Mouse (Mus musculus) intestine, embryonic 15.5 days (tissue): ENCODE data around the gene Dclre1c. TPM values are rescaled to one million over a fixed set of nuclear protein-coding genes. Genes with fewer than 3 reads are reported as not detected.
A peak's percentile ranks its signal among the peaks of the same experiment; 100 is the strongest.

Experiments used
- ATAC-seq: fragments of 200-750 bp; cut with Nextera tagmentation; 2 replicates; pipeline ENCODE4 v1.8.0; 2017; ENCODE audit warnings: moderate TSS enrichment, moderate library complexity
- H3K27ac ChIP-seq: fragments of 300-500 bp; sonication (generic); 2 replicates; pipeline ENCODE4 v1.5.1; 2015; ENCODE audit warnings: mild to moderate bottlenecking, inconsistent platforms
- H3K27me3 ChIP-seq: fragments of 300-500 bp; sonication (generic); replicated peaks from 2 replicates; pipeline ENCODE4 v1.6.1; 2015; ENCODE audit warnings: inconsistent platforms
- H3K36me3 ChIP-seq: fragments of 300-500 bp; sonication (generic); 2 replicates; pipeline ENCODE4 v1.6.1; 2015; ENCODE audit warnings: inconsistent platforms
- H3K4me1 ChIP-seq: fragments of 300-500 bp; sonication (generic); replicated peaks from 2 replicates; pipeline ENCODE4 v1.6.1; 2015; ENCODE audit warnings: inconsistent platforms
- H3K4me2 ChIP-seq: fragments of 300-500 bp; sonication (generic); replicated peaks from 2 replicates; pipeline ENCODE4 v1.6.1; 2015; ENCODE audit warnings: mild to moderate bottlenecking, inconsistent platforms
- H3K4me3 ChIP-seq: fragments of 300-500 bp; sonication (generic); replicated peaks from 2 replicates; pipeline ENCODE4 v1.5.1; 2015; ENCODE audit warnings: inconsistent platforms
- H3K9ac ChIP-seq: fragments of 300-500 bp; sonication (generic); 2 replicates; pipeline ENCODE4 v1.6.1; 2015; ENCODE audit warnings: inconsistent platforms
- H3K9me3 ChIP-seq: fragments of 300-500 bp; sonication (generic); 2 replicates; pipeline ENCODE4 v1.6.1; 2016; ENCODE audit warnings: inconsistent platforms
- WGBS: fragments of 180-500 bp; shearing (Covaris S2); methylation state at CpG from one replicate; pipeline ENCODE4 v1.1.7; 2015; 5-methylcytosine and 5-hydroxymethylcytosine counted together
- polyA plus RNA-seq: library from polyadenylated mRNA; unstranded; fragments of >200 nt; fragmentation: Nextera tagmentation; extraction: Ambion mirVana; gene quantifications from 2 replicates; pipeline ENCODE4 v1.2.1, GENCODE M21; 2015

Gene Dclre1c
- polyA plus RNA-seq, 1 experiment from 2014 or later, result 6.2 TPM

DNA sequence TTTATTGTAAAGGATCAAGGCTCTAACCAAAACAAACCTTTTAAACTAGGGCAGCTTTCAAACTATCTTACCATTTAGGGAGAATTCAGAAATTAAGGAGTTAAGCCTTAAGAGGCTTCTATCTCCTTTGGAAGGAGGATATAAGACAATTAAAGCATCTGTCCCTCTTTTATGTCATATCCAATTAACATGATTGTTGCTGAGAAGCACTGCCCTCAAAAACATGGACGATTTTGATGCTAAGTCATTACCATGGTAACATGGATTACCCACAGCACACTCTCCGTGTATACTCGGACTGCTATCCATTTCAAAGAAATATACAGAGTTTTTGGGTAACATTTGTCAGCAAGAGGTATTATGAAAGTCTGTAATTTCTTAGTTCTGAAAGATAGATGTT, 65.9 kb downstream of the Dclre1c start:
- Histone ChIP-seq H3K27ac (no peak overlapping the region), H3K9me3 (no peaks in the 10 kb centered on the region), H3K36me3 (peaks cover 18% of the 10 kb centered on the region), H3K4me3 (no peak overlapping the region), H3K27me3 (no peaks in the 10 kb centered on the region), H3K4me1 (no peaks in the 10 kb centered on the region), H3K9ac (no peak overlapping the region), H3K4me2 (no peak overlapping the region)
- 92% methylated on average over 3 of the region's 3 CpGs for WGBS
- no peak for ATAC-seq

- no peak overlapping the region for H3K4me2 ChIP-seq
- H3K9ac ChIP-seq, result no peak overlapping the region
- no peak overlapping the region for H3K27ac ChIP-seq
- no peaks in the 10 kb centered on the region for H3K4me1 ChIP-seq
- peaks cover 33% of the 10 kb centered on the region for H3K36me3 ChIP-seq
- H3K9me3 ChIP-seq, result no peaks in the 10 kb centered on the region
- no peaks in the 10 kb centered on the region for H3K27me3 ChIP-seq
- 87% methylated on average over 3 of the region's 3 CpGs for WGBS
- ATAC-seq, result no peak
- H3K4me3 ChIP-seq, result no peak overlapping the region
Observed at GRCm38 (mm10) chr2:3493833-3494409, 70.0 kb downstream of the Dclre1c start.

- no peak overlapping the region for H3K4me3 ChIP-seq
Observed at GRCm38 (mm10) chr2:3499543-3499942, 75.6 kb downstream of the Dclre1c start.

GRCm38 (mm10) chr2:3500886-3501285, 77.0 kb downstream of the Dclre1c start:
- Histone ChIP-seq H3K27me3 (no peaks in the 10 kb centered on the region), H3K9me3 (no peaks in the 10 kb centered on the region), H3K4me3 (no peak overlapping the region), H3K27ac (no peak overlapping the region), H3K36me3 (peaks cover 24% of the 10 kb centered on the region), H3K4me2 (no peak overlapping the region), H3K4me1 (no peaks in the 10 kb centered on the region), H3K9ac (no peak overlapping the region)
- 94% methylated on average over 5 of the region's 5 CpGs for WGBS
- ATAC-seq, result no peak

More at GRCm38 (mm10) chr2:3499543-3499942, 75.6 kb downstream of the Dclre1c start:
- Histone ChIP-seq H3K27me3 (no peaks in the 10 kb centered on the region), H3K36me3 (peaks cover 26% of the 10 kb centered on the region), H3K9ac (no peak overlapping the region), H3K9me3 (no peaks in the 10 kb centered on the region), H3K4me2 (no peak overlapping the region), H3K4me1 (no peaks in the 10 kb centered on the region), H3K27ac (no peak overlapping the region)
- no peak for ATAC-seq
- 92% methylated on average over 6 of the region's 6 CpGs for WGBS

GRCm38 (mm10) chr2:3512076-3512475, 88.1 kb downstream of the Dclre1c start:
- Histone ChIP-seq H3K27me3 (no peaks in the 10 kb centered on the region), H3K4me3 (peak overlapping the region; percentile 77), H3K4me1 (no peaks in the 10 kb centered on the region), H3K27ac (peak overlapping the region; percentile 76), H3K9me3 (no peaks in the 10 kb centered on the region), H3K4me2 (peak overlapping the region; percentile 82), H3K36me3 (peaks cover 9% of the 10 kb centered on the region), H3K9ac (peak overlapping the region; percentile 83)
- no peak for ATAC-seq
- WGBS, result under 1% methylated on average over 15 of the region's 15 CpGs

GRCm38 (mm10) chr2:3512552-3513454, 88.9 kb downstream of the Dclre1c start, which contains the start of the genes Gm45902, Hspa14 and Cdnf:
Gm45902 (minus strand) TSS chr2:3512790.
Hspa14 (minus strand) TSS chr2:3512814.
Cdnf (plus strand) TSS chr2:3513030.
- Histone ChIP-seq H3K4me3 (peak within 1 kb of the TSS; percentile 77), H3K27me3 (no peaks in the 10 kb centered on the region), H3K36me3 (peaks cover 9% of the 10 kb centered on the region), H3K4me2 (peak within 1 kb of the TSS; percentile 82), H3K9ac (peak within 1 kb of the TSS; percentile 83), H3K4me1 (no peaks in the 10 kb centered on the region), H3K27ac (peak within 1 kb of the TSS; percentile 76), H3K9me3 (no peaks in the 10 kb centered on the region)
- WGBS, result under 1% methylated on average over 60 of the region's 60 CpGs
- peak; percentile 100 for ATAC-seq

Other genes with a start within 250 kb of the Dclre1c start
- 39.7 and 44.3 TPM in 2 replicates for gene Nmt2, start 139.9 kb upstream of the Dclre1c start, polyA plus RNA-seq
- gene Rpp38, start 91.5 kb upstream of the Dclre1c start, polyA plus RNA-seq, result 26.3 and 27.8 TPM in 2 replicates
- gene Acbd7, start 88.0 kb upstream of the Dclre1c start, polyA plus RNA-seq, result 1.4 and 2.0 TPM in 2 replicates
- not detected in 2 replicates for gene Olah, start 26.9 kb upstream of the Dclre1c start, polyA plus RNA-seq
- not detected in 2 replicates for gene Meig1, start 1.5 kb upstream of the Dclre1c start, polyA plus RNA-seq
- 10.8 and 12.5 TPM in 2 replicates for gene Suv39h2, start 50.9 kb downstream of the Dclre1c start, polyA plus RNA-seq
- gene Gm45902, start 88.7 kb downstream of the Dclre1c start, polyA plus RNA-seq, result 3.3 and 3.6 TPM in 2 replicates
- 98.9 and 107 TPM in 2 replicates for gene Hspa14, start 88.7 kb downstream of the Dclre1c start, polyA plus RNA-seq
- gene Cdnf, start 88.9 kb downstream of the Dclre1c start, polyA plus RNA-seq, result 0.33 and 0.78 TPM in 2 replicates
- 41.0 and 44.7 TPM in 2 replicates for gene Fam107b, start 146.4 kb downstream of the Dclre1c start, polyA plus RNA-seq